Comparison of ENCODE assay signal across 19 mouse cellular contexts in the genomic region with DNA sequence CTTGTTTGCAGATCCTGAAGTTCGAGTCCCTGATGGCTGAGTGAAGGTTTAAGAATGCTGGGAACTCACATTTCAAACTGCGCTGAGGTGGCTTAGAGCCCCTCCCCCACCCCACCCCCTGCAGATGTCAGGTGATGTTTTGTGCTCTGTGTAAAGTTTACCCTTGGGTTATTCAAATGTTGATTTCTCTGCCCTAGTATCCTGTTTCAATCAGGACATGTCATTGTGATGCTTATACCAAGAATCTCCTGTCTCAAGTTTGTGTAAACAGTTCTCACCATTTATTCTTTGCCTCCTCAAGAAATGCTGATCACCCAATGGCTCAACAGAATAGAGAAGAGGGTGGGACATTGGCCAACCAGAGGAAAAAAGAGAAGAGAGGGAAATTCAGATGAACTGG.
"Had no signal": no experiment of that assay in that cellular context is flagged by ENCODE, and none has a peak within 500 bp of the region (broad histone marks: within the 10 kb centered on the region; RNA-seq: fewer than 3 reads in every experiment).

No protein-coding gene starts in this region.

- H3K9me3 ChIP-seq: midbrain, embryonic 10.5 days; midbrain, embryonic 12.5 days; neural tube, embryonic 13.5 days; neural tube, embryonic 15.5 days; stomach, embryonic 15.5 days had no signal

- H3K9ac ChIP-seq: lung, embryonic 14.5 days; midbrain, embryonic 12.5 days; neural tube, embryonic 13.5 days; neural tube, embryonic 15.5 days; stomach, embryonic 15.5 days had no signal

- H3K4me1 ChIP-seq: midbrain, embryonic 12.5 days; neural tube, embryonic 13.5 days; neural tube, embryonic 15.5 days; stomach, embryonic 15.5 days had no signal

- H3K36me3 ChIP-seq: midbrain, embryonic 10.5 days; midbrain, embryonic 12.5 days; neural tube, embryonic 13.5 days; neural tube, embryonic 15.5 days; stomach, embryonic 15.5 days had no signal

- DNase-seq: lung, adult 18-20 months; lung, embryonic 14.5 days; lung, postnatal 10 days; lung, postnatal 4 days; midbrain, embryonic 14.5 days; retina, postnatal 1 day; right cerebral cortex, adult 18-20 months; right cerebral cortex, postnatal 25 days; right cerebral cortex, postnatal 4 days; thymus, adult 2 months; thymus, postnatal 25 days; thymus, postnatal 4 days had no signal

- H3K27ac ChIP-seq: midbrain, embryonic 10.5 days; midbrain, embryonic 12.5 days; neural tube, embryonic 13.5 days; neural tube, embryonic 15.5 days; stomach, embryonic 15.5 days; stomach, postnatal 0 days had no signal

- H3K4me3 ChIP-seq: midbrain, embryonic 10.5 days; midbrain, embryonic 12.5 days; myocyte; neural tube, embryonic 13.5 days; neural tube, embryonic 15.5 days; stomach, embryonic 15.5 days had no signal

- H3K27me3 ChIP-seq: midbrain, embryonic 12.5 days; neural tube, embryonic 13.5 days; neural tube, embryonic 15.5 days; stomach, embryonic 15.5 days had no signal
